Mouse (Mus musculus) monocyte, adult 5-6 weeks (primary cell): ENCODE data around the gene Ccdc78. TPM values are rescaled to one million over a fixed set of nuclear protein-coding genes. Genes with fewer than 3 reads are reported as not detected.

Experiments
- total RNA-seq: library from RNA; stranded (forward); fragments of 200-1000, 200-491, 200-594 nt; gene quantifications from 3 replicates; pipeline ENCODE4 v1.2.3, GENCODE M21; 2017

Gene Ccdc78
- total RNA-seq, 1 experiment from 2014 or later: not detected

Other genes with a start within 250 kb of the Ccdc78 start
- 1.2 TPM in 1 of 3 replicates, not detected in the others for gene Sox8, start 215.9 kb upstream of the Ccdc78 start, total RNA-seq
- gene Lmf1, start 207.5 kb upstream of the Ccdc78 start, total RNA-seq: 10.4 to 17.8 TPM (median 11.8 TPM) in 3 replicates
- gene Gng13, start 69.4 kb upstream of the Ccdc78 start, total RNA-seq: not detected in 3 replicates
- gene Chtf18, start 59.2 kb upstream of the Ccdc78 start, total RNA-seq: 1.1 to 5.0 TPM (median 3.0 TPM) in 3 replicates
- 0.95 to 2.5 TPM in 2 of 3 replicates, not detected in the other for gene Rpusd1, start 58.9 kb upstream of the Ccdc78 start, total RNA-seq
- not detected in 3 replicates for gene Mslnl, start 50.5 kb upstream of the Ccdc78 start, total RNA-seq
- not detected in 3 replicates for gene Msln, start 32.2 kb upstream of the Ccdc78 start, total RNA-seq
- gene Narfl, start 12.8 kb upstream of the Ccdc78 start, total RNA-seq: 22.3 to 32.1 TPM (median 27.3 TPM) in 3 replicates
- gene Haghl, start 907 bp upstream of the Ccdc78 start, total RNA-seq: 16.0 to 49.1 TPM (median 25.3 TPM) in 3 replicates
- gene Fam173a, start 6.3 kb downstream of the Ccdc78 start, total RNA-seq: 30.7 to 53.7 TPM (median 38.7 TPM) in 3 replicates
- gene AC134908.4, start 9.1 kb downstream of the Ccdc78 start, total RNA-seq: not detected in 3 replicates
- 5.1 to 6.4 TPM (median 6.1 TPM) in 3 replicates for gene Metrn, start 10.6 kb downstream of the Ccdc78 start, total RNA-seq
- gene Fbxl16, start 22.5 kb downstream of the Ccdc78 start, total RNA-seq: not detected in 3 replicates
- gene Wdr24, start 37.0 kb downstream of the Ccdc78 start, total RNA-seq: 10.7 to 16.6 TPM (median 15.6 TPM) in 3 replicates
- gene Jmjd8, start 42.3 kb downstream of the Ccdc78 start, total RNA-seq: 7.9 to 20.3 TPM (median 11.0 TPM) in 3 replicates
- gene Stub1, start 46.8 kb downstream of the Ccdc78 start, total RNA-seq: 74.5 to 81.4 TPM (median 75.3 TPM) in 3 replicates
- 1.8 TPM in 1 of 3 replicates, not detected in the others for gene Rhbdl1, start 50.7 kb downstream of the Ccdc78 start, total RNA-seq
- gene Gm20683, start 55.2 kb downstream of the Ccdc78 start, total RNA-seq: 0.43 to 2.9 TPM (median 2.1 TPM) in 3 replicates
- gene Rhot2, start 58.3 kb downstream of the Ccdc78 start, total RNA-seq: 17.6 to 38.7 TPM (median 34.3 TPM) in 3 replicates
- gene Wdr90, start 74.9 kb downstream of the Ccdc78 start, total RNA-seq: 2.9 to 7.7 TPM (median 3.4 TPM) in 3 replicates
- 1.1 to 5.7 TPM (median 1.6 TPM) in 3 replicates for gene Mcrip2, start 82.2 kb downstream of the Ccdc78 start, total RNA-seq
- gene Mettl26, start 88.5 kb downstream of the Ccdc78 start, total RNA-seq: 1.3 to 10.0 TPM (median 7.0 TPM) in 3 replicates
- 1.0 to 2.1 TPM (median 1.4 TPM) in 3 replicates for gene Wfikkn1, start 94.3 kb downstream of the Ccdc78 start, total RNA-seq
- gene Rab40c, start 133.1 kb downstream of the Ccdc78 start, total RNA-seq: 3.5 to 7.1 TPM (median 3.8 TPM) in 3 replicates
- gene Pigq, start 158.4 kb downstream of the Ccdc78 start, total RNA-seq: 13.5 to 34.1 TPM (median 18.4 TPM) in 3 replicates
- not detected in 3 replicates for gene Nhlrc4, start 158.4 kb downstream of the Ccdc78 start, total RNA-seq
- gene A930017K11Rik, start 166.0 kb downstream of the Ccdc78 start, total RNA-seq: not detected in 3 replicates
- gene Capn15, start 199.2 kb downstream of the Ccdc78 start, total RNA-seq: 2.3 to 6.6 TPM (median 6.1 TPM) in 3 replicates